Mouse (Mus musculus) gastrocnemius, adult 18-20 months (tissue): ENCODE measurements around the gene Actg1. TPM values are rescaled to one million over a fixed set of nuclear protein-coding genes. Genes with fewer than 3 reads are reported as not detected.

Experiments used
- DNase-seq: peaks from one replicate; pipeline ENCODE4 v3.0.0; 2021; ENCODE audit warnings: low spot score
- total RNA-seq, 2 experiments: library from RNA; stranded (reverse); gene quantifications; 2 replicates each; pipeline ENCODE4 v1.2.3; 2021

Actg1 gene
- total RNA-seq, 2 experiments from 2014 or later = 158 to 253 TPM

DNA sequence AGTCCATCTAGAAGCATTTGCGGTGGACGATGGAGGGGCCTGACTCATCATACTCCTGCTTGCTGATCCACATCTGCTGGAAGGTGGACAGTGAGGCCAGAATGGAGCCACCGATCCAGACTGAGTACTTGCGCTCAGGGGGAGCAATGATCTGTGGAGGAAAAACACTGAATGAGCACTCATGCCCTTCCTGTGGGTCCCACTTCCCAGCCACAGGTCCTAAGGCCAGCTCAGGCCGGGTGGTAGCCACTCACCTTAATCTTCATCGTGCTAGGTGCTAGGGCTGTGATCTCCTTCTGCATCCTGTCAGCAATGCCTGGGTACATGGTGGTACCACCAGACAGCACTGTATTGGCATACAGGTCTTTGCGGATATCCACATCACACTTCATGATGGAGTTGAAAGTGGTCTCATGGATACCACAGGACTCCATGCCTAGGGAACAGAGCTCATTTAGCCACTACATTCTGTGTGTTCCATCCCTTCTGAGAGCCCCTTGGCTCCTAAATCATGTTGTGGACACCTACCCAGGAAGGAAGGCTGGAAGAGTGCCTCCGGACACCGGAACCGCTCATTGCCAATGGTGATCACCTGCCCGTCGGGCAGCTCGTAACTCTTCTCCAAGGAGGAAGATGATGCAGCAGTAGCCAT lies 1.8 kb downstream of the Actg1 start:
- DNase-seq = peak; percentile 4

DNA sequence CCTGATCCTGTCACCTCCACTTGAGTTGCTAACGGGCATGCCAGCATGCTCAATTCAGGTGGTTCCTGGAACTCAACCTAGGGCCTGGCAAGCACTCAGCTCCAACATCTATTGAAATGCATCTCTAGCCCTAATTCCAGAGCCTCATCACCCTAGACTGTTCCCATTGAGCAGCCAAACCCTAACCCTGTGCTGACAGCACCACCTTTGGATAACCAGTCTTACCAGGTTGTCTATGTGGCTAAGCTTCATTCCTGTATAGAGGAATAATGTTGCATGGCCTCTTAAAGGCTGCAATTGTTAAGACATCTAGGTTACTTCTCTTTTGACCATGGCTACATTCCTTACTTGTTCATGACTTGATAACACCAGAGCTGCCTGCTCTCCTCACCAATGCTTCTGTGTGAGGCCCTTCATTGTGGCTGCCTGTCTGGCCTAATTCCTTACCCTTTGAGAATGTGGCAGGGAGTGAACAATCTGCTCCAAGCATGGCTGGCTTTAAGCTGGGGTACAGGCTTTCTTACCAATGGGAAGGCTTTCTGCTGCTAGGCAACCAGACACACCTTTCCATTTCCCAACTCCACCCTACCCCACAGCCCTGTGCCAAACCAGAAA lies 3.2 kb downstream of the Actg1 start:
- peak; percentile 28 for DNase-seq

DNA sequence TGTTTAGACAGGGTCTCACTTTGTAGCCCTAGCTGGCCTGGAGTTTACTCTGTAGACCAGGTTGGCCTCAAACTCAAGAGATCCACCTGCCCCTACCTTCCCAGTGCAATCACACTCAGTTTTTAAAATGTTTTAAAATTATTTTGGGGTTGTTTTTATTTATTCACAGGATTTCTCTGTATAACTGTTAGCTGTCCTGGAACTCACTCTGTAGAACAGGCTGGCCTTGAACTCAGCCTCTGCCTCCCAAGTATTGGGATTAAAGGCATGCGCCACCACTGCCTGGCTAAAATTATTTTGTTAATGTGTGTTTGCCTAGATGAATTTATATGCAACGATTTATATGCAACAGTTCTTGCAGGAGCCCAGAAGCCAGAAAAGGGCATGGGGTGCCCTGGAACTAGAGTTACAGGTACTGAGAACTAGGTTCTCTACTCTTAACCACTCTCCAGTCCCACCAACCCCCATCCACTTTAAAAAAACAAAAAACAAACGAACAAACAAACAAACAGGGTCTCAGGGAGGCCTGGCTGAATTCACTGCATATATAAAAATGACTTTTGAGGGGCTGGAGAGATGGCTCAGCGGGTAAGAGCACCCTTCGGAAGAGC lies 3.9 kb downstream of the Actg1 start:
- no peak for DNase-seq

DNA sequence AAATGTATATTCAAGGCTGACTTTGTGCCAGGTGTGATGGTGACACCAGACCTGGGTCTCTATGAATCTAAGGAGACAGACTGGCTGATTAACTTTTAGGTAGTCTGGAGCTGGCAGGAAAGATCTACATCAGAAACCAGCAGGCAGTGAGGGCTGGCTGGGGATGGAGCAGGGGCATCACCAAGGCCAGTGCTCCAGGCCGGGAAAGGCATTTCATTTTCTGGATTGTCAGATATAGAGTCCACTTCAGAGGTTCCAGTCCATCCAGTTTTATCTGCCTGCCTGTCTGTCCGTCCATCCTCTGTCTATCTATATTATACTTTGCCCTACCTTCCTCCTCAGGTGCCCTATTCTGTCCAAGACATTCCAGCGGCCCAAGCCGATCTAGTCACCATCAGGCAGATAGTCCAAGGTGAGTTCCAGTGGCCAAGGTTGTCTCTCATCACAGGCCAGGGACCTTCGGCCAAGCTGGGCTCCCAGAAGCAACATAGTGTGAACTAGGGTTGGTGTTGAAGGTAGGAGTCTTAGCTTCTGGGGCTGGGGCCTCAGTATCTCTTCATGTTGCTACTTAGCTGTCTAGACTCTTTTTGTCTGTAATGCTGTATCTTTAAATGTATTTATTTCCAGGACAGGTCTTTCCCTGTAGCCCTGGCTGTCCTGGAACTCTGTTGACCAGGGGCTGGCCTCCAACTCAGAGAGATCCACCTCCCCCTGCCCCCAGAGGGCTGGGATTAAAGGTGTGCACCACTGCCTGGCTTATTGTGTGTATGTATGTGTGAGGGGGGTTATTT lies 4.6 kb downstream of the Actg1 start:
- DNase-seq = no peak

DNA sequence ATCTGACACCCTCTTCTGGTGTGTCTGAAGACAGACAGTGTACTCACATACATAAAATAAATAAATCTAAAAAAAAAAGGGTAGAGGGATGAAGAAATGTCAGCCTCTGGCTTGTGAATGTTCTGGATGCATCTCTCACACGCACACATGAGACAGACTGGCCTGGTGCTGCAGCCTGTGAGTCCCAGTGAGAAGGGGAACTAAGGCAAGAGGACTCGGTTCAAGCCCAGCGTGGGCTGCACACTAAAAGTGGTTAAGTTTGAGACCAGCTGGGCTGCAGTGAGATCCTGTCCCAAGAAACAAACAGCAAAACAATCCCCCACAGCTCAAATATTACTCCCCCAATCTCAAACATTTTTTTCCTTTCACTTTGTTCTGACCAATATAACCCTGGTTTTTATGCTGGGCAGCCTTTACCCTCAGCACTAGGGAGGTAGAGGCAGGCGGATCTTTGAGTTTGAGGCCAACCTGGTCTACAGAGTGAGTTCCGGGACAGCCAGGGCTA lies 5.6 kb downstream of the Actg1 start:
- DNase-seq = no peak

DNA sequence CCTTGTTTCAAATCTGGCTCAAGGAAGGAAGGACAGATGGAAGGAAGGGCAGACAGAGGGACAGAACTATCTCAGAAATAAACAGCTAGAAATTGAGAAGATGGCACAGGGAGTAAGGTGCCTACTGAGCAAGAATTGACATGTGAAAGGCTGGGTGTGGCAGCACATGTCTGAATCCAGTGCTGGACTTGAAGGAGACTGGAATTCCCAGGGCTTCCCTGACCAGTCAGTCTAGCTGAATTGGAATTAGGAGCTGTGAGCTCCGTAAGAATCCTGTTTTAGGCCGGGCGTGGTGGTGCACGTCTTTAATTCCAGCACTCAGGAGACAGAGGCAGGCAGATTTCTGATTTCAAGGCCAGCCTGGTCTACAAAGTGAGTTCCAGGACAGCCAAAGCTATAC lies 6.7 kb downstream of the Actg1 start:
- no peak for DNase-seq

DNA sequence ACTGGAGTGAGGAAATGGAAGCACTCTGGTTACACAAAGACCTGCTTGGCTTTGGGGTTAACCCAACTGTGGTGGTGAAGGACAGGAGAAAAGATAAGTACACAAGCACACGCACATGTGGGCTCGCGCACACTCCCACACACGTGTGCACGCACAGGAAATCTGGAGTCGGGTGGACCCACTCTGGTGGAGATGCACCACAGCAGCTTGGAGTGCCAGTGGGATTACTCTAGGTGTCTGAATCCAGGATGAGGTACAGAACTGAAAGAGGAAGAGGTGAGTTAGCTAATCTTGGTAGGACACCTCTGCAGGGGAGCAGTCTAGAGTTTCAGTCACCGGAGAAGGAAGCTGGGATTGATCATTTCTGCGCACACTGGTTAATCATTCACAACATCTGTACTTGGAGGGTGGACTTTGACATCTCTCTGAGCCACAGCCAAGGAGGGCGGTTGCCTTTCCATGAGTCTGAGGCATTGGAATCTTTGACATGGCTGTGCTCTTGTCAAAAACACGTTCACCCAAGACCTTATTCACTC lies 8.3 kb downstream of the Actg1 start:
- DNase-seq = no peak

DNA sequence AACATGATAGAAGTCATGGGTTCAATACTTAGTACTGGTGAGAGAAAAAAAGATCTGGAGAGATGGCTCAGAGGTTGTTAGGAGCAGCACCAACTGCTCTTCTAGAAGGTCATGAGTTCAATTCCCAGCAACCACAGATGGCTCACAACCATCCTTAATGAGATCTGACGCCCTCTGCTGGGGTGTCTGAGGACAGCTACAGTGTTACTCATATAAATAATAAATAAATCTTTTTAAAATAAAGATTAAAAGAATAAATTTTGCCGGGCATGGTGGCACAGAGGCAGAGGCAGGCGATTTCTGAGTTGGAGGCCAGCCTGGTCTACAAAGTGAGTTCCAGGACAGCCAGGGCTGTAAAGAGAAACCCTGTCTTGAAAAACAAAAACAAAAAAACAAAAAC lies 9.6 kb downstream of the Actg1 start:
- DNase-seq = no peak

DNA sequence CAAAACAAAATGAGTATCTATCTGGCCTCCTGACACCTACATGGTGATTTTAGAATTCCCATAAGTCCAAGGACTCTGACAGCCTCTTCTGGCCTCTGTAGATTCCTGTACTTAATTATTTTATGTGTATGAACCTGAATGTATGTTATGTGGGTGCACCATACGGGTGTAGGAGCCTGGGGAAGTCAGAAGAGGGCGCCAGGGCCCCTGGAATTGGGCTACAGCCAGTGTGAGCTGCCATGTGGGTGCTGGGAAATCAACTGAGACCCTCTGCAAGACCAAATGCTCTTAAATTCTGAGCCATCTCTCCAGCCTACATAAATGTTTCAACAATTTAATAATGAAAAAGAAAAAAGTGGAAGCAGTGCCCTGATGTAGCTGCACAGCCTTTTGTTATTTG lies 10.9 kb downstream of the Actg1 start:
- no peak for DNase-seq

DNA sequence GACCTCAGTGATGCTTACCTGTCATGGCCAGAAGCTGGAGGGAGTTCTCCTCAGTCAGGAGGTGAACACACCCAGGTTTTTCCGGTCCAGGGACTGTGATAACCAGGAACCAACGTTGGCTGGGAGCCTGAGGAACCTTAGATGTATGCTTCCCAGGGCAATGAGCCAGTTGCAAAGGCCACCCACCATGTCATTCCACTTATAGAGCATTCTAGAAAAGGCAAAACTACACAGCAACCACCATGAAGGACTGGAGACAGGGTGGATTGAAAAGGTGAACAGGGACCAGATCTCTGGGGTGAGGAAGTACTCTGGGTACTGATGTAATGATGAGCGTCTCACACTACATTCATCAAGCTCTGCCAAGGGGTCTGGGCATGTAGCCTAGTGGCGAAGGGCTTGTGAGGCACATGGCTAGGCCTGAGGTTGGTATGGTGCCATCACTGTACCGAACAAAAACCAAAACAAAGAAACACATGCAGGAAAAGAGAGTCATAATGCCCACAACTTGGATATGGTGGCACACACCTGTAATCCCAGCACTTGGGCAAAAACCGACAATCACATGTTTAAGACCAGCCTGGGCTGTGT lies 12.8 kb downstream of the Actg1 start:
- no peak for DNase-seq

DNA sequence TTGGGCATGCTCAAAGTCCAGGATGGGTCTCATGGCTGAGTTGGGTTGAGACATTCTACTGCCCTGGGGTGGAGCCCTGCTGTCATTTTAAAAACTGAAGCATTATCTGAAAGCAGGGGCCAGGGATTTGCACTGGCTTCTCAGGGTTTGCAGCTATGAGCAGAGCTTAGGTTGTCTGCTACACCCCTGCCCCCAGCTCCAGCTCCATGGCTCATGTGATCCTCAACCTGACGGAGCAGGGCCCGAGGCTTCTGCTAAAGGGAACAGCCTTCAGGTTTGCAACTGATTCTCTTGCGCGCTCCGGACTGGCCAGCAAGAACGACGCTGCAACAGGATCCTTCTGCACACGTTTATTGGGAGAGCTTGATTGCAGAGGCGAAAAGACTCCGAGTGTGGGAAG lies 28.2 kb downstream of the Actg1 start:
- no peak for DNase-seq

DNA sequence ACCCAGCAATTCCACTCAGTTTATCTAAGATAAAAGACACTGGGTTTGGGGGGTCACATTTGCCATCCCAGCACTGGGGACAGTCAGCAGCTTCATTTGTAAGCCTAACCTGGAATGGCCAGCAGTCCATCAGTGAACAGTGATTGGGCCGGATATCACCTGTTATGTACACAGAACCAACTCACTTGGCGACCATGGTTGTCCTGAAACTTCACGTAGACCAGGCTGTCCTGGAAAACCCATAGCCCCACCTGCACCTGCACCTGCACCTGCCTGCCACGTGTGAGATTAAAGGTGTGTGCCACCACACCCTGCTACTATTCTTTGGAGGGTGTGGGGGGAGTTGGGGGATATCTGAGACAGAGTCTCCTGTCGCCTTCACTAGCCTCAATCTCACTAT lies 29.0 kb downstream of the Actg1 start:
- DNase-seq = no peak

DNA sequence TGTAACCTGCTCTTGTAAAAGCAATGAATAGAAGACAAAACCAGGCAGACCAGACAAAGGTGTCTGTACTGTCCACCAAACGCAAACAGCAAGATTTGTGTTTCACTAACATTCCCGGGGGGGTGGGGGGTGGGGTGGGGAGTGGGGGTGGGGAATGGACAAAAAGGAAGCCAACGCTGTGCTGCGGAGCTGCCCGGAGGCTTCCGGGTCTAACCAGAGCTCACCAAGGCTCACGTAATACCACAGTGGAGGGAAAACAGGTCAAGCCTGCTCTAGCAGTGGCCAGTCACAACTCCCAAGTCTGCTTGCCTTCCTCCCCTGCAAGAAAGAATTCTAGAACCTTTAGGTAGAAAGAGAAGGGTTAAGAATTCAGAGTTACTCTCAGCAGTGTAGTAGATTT lies 30.9 kb downstream of the Actg1 start:
- DNase-seq = no peak

DNA sequence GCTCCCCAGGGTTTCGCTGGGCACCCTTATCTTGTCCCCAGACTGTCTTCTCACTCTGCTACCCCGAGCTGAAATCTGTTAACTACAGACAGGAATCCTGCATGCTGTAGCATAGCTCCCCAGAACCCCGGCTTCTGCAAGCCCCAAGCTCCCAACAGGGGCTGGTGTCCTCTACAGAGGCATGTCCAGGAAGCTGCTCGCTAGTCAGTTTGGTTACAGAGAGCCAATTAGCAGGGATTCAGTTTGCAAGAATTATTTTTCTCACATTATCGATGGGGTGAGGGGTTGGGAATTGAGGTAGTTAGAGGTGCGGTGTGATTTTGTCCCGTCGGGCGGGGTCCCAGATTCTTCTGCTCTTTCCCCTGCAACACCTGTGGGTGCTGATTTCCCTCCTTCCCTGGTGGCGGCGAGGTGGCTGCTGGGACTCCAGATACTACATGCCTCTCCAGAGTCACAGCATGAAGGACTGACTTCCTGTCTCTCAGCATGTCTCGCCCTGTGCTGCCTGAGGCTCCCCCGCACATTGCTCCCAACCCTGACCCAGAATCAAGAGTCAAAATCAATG lies 31.6 kb downstream of the Actg1 start:
- DNase-seq = no peak

DNA sequence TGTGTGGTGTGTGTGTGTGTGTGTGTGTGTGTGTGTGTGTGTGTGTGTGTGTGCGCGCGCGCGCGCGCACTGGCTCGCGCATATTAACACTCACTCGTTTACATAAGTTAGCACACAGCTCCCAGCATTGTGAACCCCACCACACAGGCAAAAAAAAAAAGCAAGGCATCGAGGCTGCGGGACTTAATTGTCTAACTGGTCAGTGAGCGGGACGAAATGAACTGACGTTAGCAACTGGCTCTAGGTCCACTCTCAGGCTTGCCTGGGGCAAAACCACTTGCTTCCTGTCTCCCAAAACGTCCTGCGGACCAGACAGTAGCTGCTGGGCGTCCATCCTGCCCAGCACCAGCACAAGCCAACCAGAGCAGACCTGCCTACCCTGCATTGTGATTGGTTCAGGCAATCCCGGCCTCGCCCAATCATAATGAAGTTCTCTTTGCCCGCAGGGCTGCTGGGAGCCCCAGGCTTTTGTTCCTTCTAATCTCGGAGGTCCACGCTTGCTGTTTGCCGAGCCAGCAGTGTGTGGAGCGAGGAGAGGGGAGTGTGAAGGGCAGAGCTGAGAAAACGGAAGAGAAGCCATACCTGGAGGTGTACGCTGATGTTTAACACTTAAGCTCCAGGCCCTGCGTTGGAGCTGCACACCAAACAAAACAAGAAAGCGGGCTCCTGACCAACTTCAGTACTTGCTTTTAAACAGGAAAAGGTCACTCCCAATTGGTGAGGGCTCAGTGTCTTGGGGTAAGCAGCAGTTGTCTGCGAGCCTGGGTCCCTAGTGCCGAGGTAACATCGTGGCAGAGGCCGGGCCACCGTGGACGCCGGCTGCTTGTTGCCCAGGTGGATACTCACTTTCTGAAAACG lies 32.3 kb downstream of the Actg1 start:
- DNase-seq = peak; percentile 91

DNA sequence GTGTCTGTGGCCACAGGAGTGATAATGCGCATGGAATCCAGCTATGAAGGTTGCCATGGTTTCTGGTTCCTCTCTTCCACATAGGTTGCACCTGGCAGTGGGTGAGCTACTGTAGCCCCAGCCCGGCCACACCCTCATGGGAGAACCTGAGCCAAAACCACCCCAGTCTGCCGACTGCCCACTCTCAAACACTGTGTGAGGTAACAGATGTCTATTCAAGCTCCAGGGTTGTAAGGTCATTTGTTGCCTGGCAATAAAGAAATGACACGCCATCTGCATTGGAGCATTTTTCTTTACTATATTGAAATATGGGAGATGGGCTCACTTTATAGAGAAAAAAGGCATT lies 33.0 kb downstream of the Actg1 start:
- no peak for DNase-seq

DNA sequence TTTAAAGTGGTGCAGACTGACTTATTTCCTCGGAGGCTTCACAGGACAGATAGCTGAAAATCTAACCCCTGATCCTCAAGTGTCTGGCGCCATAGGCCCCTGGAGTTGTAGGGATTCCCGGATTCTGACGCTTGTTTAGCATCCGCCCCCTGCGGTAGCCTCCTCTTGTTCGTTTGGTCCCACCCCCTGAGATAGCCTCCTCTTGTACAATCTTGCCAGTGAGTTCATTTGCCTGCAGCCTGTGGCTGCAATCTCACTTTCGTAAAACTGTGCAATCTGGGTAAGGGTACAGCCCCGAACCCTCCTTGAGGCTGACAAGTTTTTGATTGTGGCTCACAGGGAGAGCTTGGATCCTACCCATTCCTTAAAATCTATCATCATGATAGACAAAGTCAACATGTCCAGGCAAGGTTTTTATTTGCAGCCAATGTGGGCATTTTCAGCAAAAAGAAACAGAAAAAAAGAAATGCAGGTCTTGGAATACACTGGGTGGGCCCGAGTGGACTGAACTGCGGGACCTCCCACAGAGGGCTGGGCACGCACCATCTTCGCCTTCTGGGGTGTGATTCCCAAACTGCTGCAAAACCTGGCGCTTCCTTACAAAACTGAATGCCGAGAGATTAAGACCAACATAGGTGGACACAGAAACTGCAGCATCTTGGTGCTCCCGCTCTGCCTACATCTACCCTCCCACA lies 33.5 kb downstream of the Actg1 start:
- DNase-seq = no peak

DNA sequence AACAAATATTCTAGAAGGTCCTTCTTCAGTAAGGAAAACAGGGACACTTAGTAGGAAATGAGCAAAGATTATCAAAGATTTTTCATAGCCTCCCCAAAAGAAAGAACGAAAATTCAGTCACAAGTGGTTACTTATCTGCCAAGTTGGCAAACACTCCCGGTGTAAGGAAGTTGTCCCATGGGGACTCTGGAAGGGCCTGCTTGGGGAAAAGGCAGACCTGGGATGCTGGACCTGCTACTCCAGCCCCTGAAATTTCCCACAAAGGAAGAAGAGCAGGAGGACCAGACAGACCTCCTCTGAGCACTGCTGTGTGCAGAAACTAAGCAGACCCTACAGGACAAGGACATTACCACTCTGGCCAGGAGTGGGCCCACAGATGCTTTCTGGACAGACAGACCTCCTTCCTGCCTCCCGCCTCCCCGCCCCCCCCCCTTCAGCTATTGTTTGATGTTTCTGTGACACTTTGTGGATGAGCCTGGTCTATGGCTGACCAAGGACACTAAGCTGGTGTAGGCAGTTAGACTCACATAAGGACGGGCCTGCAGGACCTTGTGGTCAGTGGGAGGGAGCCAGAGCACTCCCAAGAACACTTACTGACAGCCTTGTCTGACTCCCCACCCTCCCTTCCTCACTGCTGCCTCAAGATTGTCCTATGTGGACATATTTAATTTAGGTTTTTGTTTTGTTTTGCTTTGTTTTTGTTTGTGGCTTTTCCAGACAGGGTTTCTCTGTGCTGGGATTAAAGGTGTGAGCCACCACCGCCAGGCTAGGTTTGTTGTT lies 34.2 kb downstream of the Actg1 start:
- no peak for DNase-seq

DNA sequence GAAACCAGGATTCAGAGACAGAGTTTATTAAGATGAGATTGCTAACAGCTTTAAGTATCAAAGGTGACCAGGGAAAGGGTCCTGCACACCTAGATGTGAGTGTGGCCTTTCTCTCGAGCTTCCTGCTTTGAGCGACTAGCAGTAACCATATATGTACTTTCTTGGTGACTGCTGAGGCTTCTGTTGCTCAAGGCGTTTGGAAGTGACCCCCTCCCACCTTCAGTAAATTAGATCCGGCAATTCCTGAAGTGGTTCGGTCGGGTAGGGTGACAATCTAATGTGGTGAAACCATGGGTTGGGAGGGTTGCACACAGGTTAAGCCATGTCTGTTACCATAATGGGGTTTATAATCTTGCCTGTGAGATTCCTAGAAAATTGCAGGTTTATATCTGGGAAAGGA lies 36.3 kb downstream of the Actg1 start:
- no peak for DNase-seq
